Mouse (Mus musculus): ENCODE results near the gene Ano10. TPM values are rescaled to one million over a fixed set of nuclear protein-coding genes. Genes with fewer than 3 reads are reported as not detected.

Gene Ano10
- polyA plus RNA-seq, 1 experiment from 2014 or later = 38.0 TPM

DNA sequence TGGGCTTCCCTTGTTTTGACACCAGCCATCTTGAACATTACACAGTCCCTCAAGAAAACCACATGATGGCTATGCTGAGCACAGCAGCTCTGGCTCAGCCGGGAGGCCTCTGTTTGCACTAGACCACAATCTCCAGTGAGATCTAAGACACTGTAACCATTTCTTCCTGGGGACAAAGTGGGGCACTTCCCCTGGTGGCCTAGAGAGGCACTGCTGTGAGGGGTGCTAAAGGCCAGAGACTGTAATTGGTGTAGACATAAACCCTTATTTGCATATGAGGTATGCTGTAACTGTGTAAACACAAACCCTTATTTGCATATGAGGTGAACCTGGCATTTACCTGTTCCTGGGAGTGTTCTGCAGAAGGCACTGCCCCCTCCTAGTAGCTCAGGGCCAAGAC lies 105.5 kb downstream of the Ano10 start:
- no peak overlapping the region for H3K4me3 ChIP-seq
- no peaks in the 10 kb centered on the region for H3K9me3 ChIP-seq
- no peak overlapping the region for H3K9ac ChIP-seq
- no peaks in the 10 kb centered on the region for H3K27me3 ChIP-seq
- 56% methylated on average over 1 of the region's 1 CpGs for WGBS
- H3K4me2 ChIP-seq (replicated peaks) = no peak overlapping the region
- H3K27ac ChIP-seq = no peak overlapping the region
- H3K4me1 ChIP-seq = peaks cover 3% of the 10 kb centered on the region; the same call in 1 of the 2 replicates
- no peaks in the 10 kb centered on the region for H3K36me3 ChIP-seq
- no peak for ATAC-seq (ENCODE audit: low FRiP score, low read depth)

DNA sequence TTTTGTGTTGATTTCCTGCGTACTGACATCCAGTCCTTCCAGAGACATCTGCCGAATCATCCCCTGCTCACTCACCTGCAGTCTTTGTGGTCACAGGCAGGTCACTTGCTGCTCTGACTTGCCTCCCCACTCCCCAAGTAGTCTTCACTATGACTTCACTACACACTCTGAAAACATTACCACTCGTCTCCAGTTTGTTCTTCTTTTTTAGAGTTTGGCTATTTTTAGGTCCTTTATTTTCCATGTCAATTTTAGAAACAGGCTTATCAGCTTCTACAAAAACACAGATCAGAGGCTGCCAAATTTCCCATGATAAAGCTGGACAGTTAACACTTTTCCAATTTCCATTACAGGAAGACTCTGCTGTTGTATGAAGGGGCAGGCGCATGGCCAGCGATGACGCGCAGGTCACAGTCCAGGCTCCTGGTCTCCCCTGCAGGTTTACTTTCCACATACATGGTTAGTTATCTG lies 106.7 kb downstream of the Ano10 start:
- ATAC-seq (ENCODE audit: low FRiP score, low read depth) = no peak
- H3K36me3 ChIP-seq = no peaks in the 10 kb centered on the region
- no peak overlapping the region for H3K4me3 ChIP-seq
- H3K9ac ChIP-seq = no peak overlapping the region
- no peak overlapping the region for H3K27ac ChIP-seq
- no peak overlapping the region for H3K4me2 ChIP-seq (replicated peaks)
- H3K9me3 ChIP-seq = no peaks in the 10 kb centered on the region
- 83% methylated on average over 7 of the region's 7 CpGs for WGBS
- no peaks in the 10 kb centered on the region for H3K27me3 ChIP-seq
- no peaks in the 10 kb centered on the region for H3K4me1 ChIP-seq

DNA sequence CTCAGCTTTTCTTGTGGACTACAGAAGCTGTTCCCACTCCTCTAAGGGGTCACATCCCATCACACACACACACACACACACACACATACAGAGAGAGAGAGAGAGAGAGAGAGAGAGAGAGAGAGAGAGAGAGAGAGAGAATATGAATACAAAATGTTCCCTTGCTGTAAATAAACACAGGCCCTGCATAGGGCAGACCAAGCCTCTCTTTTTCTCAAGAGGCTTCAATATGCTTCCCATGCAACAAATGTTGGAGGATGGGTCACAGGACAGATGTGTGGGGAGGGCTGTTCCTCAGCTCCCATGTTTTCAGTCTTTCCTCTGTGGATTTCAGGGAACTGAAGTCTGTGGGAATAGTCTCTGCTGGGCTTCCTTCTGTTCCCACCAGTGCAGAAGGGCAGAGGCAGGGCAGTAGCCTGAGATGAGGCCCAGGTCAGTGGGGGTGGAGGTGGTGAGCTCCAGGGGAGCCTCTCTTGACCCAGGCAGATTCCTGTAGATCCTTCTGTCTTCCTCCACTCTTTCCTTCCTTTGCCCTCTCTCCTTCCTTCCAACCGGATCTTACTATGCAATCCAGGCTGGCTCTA lies 107.5 kb downstream of the Ano10 start:
- H3K4me1 ChIP-seq = no peaks in the 10 kb centered on the region
- H3K36me3 ChIP-seq = no peaks in the 10 kb centered on the region
- no peak overlapping the region for H3K4me3 ChIP-seq
- 80% methylated on average over 1 of the region's 1 CpGs for WGBS
- ATAC-seq (ENCODE audit: low FRiP score, low read depth) = no peak
- no peak overlapping the region for H3K4me2 ChIP-seq (replicated peaks)
- no peak overlapping the region for H3K9ac ChIP-seq
- no peaks in the 10 kb centered on the region for H3K27me3 ChIP-seq
- no peak overlapping the region for H3K27ac ChIP-seq
- H3K9me3 ChIP-seq = no peaks in the 10 kb centered on the region

DNA sequence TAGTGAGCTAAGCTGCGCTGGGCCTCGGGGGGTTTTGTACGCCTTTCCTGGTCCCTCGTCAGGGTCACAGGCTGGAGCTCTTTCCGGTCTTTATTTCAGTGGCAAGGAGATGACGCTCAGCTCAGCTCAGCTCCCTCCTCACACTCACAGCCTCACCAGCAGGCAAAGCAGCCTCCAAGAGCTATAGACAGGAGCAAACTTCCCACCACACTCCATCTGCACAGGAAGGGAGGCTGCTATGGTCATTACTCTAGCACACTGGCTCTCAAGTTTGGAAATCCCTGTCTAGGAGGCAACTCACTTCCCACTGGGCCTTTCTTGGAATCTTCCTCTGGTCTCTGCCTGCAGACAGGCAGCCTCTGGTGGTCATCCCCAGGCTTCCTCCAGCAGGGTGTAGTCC lies 108.3 kb downstream of the Ano10 start:
- Histone ChIP-seq H3K27me3 (no peaks in the 10 kb centered on the region), H3K4me2 (replicated peaks) (no peak overlapping the region), H3K4me3 (no peak overlapping the region), H3K4me1 (no peaks in the 10 kb centered on the region), H3K27ac (0 out of 2 replicates have a peak overlapping the region, but pooled peaks have one; percentile 10), H3K9ac (no peak overlapping the region), H3K36me3 (no peaks in the 10 kb centered on the region), H3K9me3 (no peaks in the 10 kb centered on the region)
- ATAC-seq (ENCODE audit: low FRiP score, low read depth) = no peak
- 85% methylated on average over 6 of the region's 6 CpGs for WGBS

DNA sequence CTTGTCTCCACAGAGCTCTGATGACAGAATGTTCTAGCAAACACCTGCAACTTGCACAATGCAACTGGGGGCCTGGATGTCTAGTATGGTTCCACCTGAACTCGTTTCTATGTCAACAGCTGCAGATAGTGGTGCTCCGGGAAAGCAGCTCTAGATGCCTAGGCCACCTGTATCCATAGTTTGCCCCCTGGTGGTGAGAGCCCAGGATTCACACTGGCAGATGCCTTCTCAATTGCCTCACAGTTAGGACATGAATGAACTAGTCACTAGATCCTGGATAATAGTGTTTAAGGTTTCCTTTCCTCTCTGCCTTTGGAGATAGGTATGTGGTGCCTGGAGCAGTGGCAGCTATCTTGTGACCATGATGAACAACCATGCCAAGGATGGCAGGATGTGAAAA lies 109.2 kb downstream of the Ano10 start:
- H3K4me2 ChIP-seq (replicated peaks) = no peak overlapping the region
- H3K27ac ChIP-seq = no peak overlapping the region
- no peak for ATAC-seq (ENCODE audit: low FRiP score, low read depth)
- no peaks in the 10 kb centered on the region for H3K36me3 ChIP-seq
- H3K4me3 ChIP-seq = no peak overlapping the region
- no peak overlapping the region for H3K9ac ChIP-seq
- H3K4me1 ChIP-seq = peaks cover 4% of the 10 kb centered on the region; the same call in 1 of the 2 replicates
- no peaks in the 10 kb centered on the region for H3K27me3 ChIP-seq
- 23% methylated on average over 2 of the region's 2 CpGs for WGBS
- no peaks in the 10 kb centered on the region for H3K9me3 ChIP-seq

DNA sequence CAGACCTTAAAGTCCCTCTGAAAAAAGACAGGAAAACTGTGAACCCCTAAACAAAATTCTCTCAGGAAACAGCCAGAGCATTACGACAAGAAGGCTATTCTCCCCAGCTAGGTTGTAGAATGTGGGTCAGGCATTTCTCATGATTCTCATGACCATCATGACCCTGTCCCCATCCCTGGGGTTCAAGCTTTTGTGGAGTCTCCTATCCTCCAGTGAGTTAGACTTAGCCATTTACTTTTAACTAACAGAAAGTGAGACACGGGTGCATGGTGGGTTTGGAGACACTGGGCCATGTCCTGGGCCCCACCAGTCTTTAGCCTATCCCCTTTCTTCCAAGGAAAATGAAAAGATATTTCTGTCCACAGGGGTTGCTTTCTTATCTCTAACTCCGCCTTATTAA lies 109.9 kb downstream of the Ano10 start:
- no peaks in the 10 kb centered on the region for H3K9me3 ChIP-seq
- no peaks in the 10 kb centered on the region for H3K36me3 ChIP-seq
- no peak overlapping the region for H3K9ac ChIP-seq
- no peak overlapping the region for H3K27ac ChIP-seq
- WGBS = 84% methylated on average over 3 of the region's 3 CpGs
- H3K4me2 ChIP-seq (replicated peaks) = no peak overlapping the region
- peaks cover 8% of the 10 kb centered on the region; the same call in 1 of the 2 replicates for H3K4me1 ChIP-seq
- H3K4me3 ChIP-seq = no peak overlapping the region
- ATAC-seq (ENCODE audit: low FRiP score, low read depth) = no peak
- no peaks in the 10 kb centered on the region for H3K27me3 ChIP-seq

DNA sequence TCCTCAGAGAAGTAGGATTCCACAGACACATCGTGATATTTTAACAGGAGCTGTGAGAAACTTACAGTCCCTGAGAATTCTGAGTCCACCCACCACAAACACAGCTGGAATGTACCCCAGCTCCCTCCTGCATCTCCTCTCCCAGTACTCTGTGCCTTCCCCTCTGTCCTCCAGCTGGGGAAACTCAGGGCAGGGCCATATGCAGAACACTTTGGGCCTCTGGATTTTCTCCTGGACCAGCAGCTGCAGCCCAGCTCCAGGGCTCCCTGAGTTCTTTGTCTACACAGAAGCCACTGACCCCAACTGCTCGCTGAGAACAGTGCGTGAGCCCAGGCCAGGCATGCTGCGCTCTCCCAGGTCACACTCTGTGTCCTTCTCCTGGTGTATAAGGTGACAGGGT lies 111.1 kb downstream of the Ano10 start:
- peaks cover 21% of the 10 kb centered on the region for H3K4me1 ChIP-seq
- H3K36me3 ChIP-seq = no peaks in the 10 kb centered on the region
- WGBS = 80% methylated on average over 4 of the region's 4 CpGs
- no peaks in the 10 kb centered on the region for H3K27me3 ChIP-seq
- H3K27ac ChIP-seq = no peak overlapping the region
- 0 out of 2 replicates have a peak overlapping the region, but pooled peaks have one; percentile 8 for H3K9ac ChIP-seq
- no peaks in the 10 kb centered on the region for H3K9me3 ChIP-seq
- no peak for ATAC-seq (ENCODE audit: low FRiP score, low read depth)
- no peak overlapping the region for H3K4me2 ChIP-seq (replicated peaks)
- H3K4me3 ChIP-seq = no peak overlapping the region

DNA sequence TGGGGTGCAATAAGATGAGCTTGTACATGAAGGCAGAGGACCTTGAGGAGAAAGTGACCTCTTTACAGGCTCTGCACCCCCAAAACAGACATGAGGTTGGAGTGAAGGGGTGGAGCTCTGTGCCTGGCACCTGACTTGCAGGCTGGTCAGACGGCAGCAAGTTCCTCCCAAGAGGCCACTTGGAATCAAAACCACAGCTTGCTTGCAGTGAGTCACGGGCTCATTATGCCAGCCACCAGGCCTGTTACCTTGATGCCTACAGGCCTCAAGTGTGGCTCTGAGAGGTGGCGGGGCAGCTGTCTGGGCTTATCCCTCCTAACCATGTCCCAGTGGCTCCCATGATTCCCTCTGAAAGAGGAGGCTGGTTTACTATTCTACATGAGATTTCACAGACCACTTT lies 114.1 kb downstream of the Ano10 start:
- Histone ChIP-seq H3K9ac (no peak overlapping the region), H3K4me2 (replicated peaks) (no peak overlapping the region), H3K27me3 (no peaks in the 10 kb centered on the region), H3K9me3 (no peaks in the 10 kb centered on the region), H3K27ac (no peak overlapping the region), H3K4me3 (no peak overlapping the region), H3K36me3 (peaks cover 11% of the 10 kb centered on the region), H3K4me1 (peaks cover 25% of the 10 kb centered on the region)
- ATAC-seq (ENCODE audit: low FRiP score, low read depth) = no peak
- WGBS = 62% methylated on average over 3 of the region's 3 CpGs

DNA sequence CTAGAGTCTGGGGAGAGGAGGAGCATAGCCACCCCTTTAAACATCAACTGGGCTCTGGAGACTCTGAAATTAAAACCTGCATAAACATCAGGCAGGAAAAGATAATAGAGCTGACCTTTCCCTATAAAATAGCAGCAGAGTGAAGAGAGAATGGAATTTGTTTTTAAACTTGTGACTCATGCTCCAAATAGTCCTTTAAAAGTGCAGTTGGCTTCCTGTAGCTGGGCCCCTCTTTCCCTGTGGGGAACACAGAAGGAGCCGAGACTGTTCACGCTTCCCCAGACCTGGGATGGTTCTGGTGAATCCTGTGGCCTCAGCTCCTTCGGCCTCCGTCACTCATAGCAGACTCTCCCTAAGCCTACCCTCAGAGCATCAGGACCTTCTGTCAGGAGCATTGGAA lies 115.8 kb downstream of the Ano10 start:
- Histone ChIP-seq H3K9ac (no peak overlapping the region), H3K4me2 (replicated peaks) (no peak overlapping the region), H3K27me3 (no peaks in the 10 kb centered on the region), H3K27ac (peak overlapping the region; percentile 2; the same call in 1 of the 2 replicates), H3K4me1 (peaks cover 30% of the 10 kb centered on the region), H3K36me3 (peaks cover 20% of the 10 kb centered on the region), H3K4me3 (no peak overlapping the region), H3K9me3 (no peaks in the 10 kb centered on the region)
- ATAC-seq (ENCODE audit: low FRiP score, low read depth) = peak; percentile 68; the same call in 1 of the 2 replicates
- 52% methylated on average over 4 of the region's 4 CpGs for WGBS

DNA sequence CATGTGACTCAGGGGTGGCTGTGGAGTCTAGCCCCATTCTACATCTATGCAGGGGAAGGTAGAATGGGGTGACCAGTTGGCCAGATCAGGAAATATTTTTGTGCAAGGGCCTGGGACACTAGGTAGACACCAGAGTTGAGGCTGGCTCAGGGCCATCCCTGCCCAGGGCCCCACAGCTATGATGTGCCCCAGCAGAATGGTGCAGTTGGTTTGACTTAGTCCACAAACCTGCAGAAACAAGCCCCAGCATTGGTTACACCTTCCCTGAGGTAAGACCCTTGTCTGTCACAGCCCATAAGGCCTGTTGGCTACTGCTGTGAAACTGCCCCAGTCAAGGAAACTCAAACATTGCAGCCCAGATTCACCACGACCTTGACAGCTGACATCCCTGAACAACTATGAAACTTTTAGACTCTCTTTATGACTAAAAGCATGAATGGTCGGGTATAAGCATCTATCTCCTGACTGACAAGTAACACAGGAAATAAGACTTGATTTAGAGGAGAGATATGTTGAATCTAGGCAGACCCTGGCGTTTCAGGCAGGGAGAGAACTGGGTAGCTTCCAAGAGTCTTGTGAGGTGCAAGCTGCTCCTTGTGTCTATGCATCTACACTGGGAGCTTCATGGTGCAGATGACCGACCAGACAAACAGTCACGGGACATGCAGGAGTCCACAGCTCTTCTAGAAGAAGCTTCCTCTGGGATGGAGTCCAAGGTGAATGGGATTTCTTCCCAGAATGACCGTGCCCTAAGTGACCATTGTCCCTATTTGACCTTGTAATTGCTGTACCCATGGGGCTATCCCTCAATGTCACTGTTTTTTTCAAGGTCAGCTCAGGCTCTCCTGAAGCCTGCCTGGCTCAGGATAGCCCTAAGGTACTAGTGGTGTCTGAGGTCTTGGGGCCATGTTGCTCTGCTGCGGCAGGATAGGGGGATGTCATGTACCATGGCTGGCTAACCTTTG lies 116.7 kb downstream of the Ano10 start:
- 80% methylated on average over 7 of the region's 7 CpGs for WGBS
- Histone ChIP-seq H3K4me3 (no peak overlapping the region), H3K9ac (no peak overlapping the region), H3K4me1 (peaks cover 35% of the 10 kb centered on the region), H3K27me3 (no peaks in the 10 kb centered on the region), H3K27ac (peak overlapping the region; percentile 2; the same call in 1 of the 2 replicates), H3K36me3 (peaks cover 25% of the 10 kb centered on the region), H3K4me2 (replicated peaks) (no peak overlapping the region), H3K9me3 (no peaks in the 10 kb centered on the region)
- no peak for ATAC-seq (ENCODE audit: low FRiP score, low read depth)

DNA sequence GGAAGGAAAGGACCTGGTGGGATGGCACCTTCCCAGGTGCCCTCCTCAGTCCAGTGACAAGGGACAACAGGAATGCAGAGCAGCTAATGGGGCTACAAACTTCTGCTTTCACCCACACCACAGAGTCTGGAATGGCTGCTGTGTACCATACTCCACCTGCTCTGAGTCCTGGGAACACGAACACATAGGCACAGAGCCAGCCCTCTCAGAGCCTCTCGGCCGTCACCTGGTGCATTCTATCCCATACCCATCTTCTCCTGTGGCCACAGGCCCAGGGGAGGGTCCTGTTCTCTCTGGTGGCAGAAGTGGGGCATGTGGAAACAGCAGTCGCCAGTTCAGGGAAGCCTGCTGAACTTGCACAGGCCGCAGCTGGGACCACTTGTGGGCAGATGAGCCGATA lies 119.5 kb downstream of the Ano10 start:
- H3K4me3 ChIP-seq = no peak overlapping the region
- H3K9ac ChIP-seq = no peak overlapping the region
- no peaks in the 10 kb centered on the region for H3K27me3 ChIP-seq
- no peaks in the 10 kb centered on the region for H3K9me3 ChIP-seq
- no peak overlapping the region for H3K4me2 ChIP-seq (replicated peaks)
- no peak overlapping the region for H3K27ac ChIP-seq
- ATAC-seq (ENCODE audit: low FRiP score, low read depth) = no peak
- H3K4me1 ChIP-seq = peaks cover 29% of the 10 kb centered on the region
- 92% methylated on average over 6 of the region's 6 CpGs for whole genome bisulfite sequencing
- H3K36me3 ChIP-seq = peaks cover 36% of the 10 kb centered on the region

DNA sequence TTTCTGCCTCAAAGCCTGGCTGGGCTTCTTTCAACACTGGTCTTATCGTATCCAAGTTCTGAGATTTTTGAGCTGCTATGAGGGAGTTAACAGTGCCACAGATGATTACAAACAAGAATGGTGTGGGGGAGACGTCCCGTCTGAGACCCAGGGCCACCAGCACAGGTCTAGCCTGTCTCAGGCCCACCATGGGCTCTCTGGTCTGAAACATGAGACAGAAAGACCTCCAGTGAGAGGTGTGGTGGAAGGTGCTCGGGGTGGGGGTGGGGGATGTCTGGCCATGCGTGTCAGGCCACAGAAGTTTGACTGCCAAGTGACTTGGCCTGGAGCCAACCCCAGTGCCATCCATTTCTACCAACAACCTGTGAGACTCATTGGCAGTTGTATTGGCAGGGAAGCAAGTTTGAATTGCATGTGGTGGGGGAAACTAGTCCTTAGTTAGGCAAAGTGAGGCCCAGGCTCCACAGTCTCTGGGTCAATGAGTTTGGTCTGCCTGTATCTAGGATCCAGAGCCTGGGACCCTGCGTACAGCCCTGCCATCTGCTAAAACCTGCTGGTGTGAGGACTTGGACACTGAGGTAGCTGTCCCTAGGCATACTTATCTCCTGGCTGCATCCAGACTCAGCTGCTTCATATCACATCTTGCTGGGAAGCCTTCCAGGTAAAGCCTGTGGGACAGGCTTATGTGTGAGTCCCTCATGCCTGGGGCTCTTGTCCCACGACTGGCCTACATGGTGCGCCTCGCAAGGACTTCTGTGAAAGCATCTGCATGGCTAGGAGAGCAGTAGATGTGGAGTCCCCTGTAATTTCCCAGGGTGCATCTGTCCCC lies 120.6 kb downstream of the Ano10 start:
- H3K4me3 ChIP-seq = no peak overlapping the region
- H3K27me3 ChIP-seq = no peaks in the 10 kb centered on the region
- 67% methylated on average over 9 of the region's 9 CpGs for WGBS
- H3K9me3 ChIP-seq = no peaks in the 10 kb centered on the region
- peaks cover 19% of the 10 kb centered on the region for H3K4me1 ChIP-seq
- peaks cover 38% of the 10 kb centered on the region for H3K36me3 ChIP-seq
- H3K9ac ChIP-seq = no peak overlapping the region
- no peak for ATAC-seq (ENCODE audit: low FRiP score, low read depth)
- H3K27ac ChIP-seq = no peak overlapping the region
- no peak overlapping the region for H3K4me2 ChIP-seq (replicated peaks)

Measured in limb, embryonic 13.5 days (tissue).